Mouse (Mus musculus): ENCODE measurements around the gene Pex7. TPM values are rescaled to one million over a fixed set of nuclear protein-coding genes. Genes with fewer than 3 reads are reported as not detected.

The Pex7 gene
- polyA plus RNA-seq, 1 experiment = 36.7 TPM

GRCm38 (mm10) chr10:19804763-19805162 is 102.7 kb downstream of the Pex7 start:
- H3K9ac ChIP-seq (ENCODE audit: low read depth, poor library complexity, severe bottlenecking) = no peak overlapping the region
- no peak for TF ChIP-seq EP300 (IDR thresholded peaks at IDR 0.05; ENCODE audit: insufficient read depth, low read depth, low read length)
- no peak for TF ChIP-seq CTCF (IDR thresholded peaks at IDR 0.05; ENCODE audit: low read depth, low read length)
- TF ChIP-seq POLR2A (IDR thresholded peaks at IDR 0.05; ENCODE audit: insufficient read depth, low read length) = no peak
- H3K9me3 ChIP-seq (replicated peaks; ENCODE audit: control insufficient read depth, insufficient read depth, low read length, poor library complexity, severe bottlenecking) = no peaks in the 10 kb centered on the region
- H3K36me3 ChIP-seq (ENCODE audit: control insufficient read depth, insufficient read depth, low read length, poor library complexity, severe bottlenecking) = no peaks in the 10 kb centered on the region
- no peak overlapping the region for H3K27ac ChIP-seq (ENCODE audit: insufficient read depth, low read length)
- no peaks in the 10 kb centered on the region for H3K4me1 ChIP-seq (ENCODE audit: control insufficient read depth, insufficient read depth, low read length)
- no peak overlapping the region for H3K4me3 ChIP-seq (ENCODE audit: low read depth, low read length)
- no peaks in the 10 kb centered on the region for H3K27me3 ChIP-seq (ENCODE audit: control insufficient read depth, insufficient read depth, low read length, poor library complexity, severe bottlenecking)

Other genes starting within 250 kb of the Pex7 start
- not detected in 2 replicates for gene Il20ra, start 195.1 kb downstream of the Pex7 start, polyA plus RNA-seq (2011; ENCODE audit: insufficient read depth, insufficient read length, low read depth, missing spikeins)
- not detected in 2 replicates for gene Slc35d3, start 56.2 kb downstream of the Pex7 start, polyA plus RNA-seq (2011; ENCODE audit: insufficient read depth, insufficient read length, low read depth, missing spikeins)
- 9.7 and 10.7 TPM in 2 replicates for gene Map3k5, start 26.8 kb upstream of the Pex7 start, polyA plus RNA-seq (2011; ENCODE audit: insufficient read depth, insufficient read length, low read depth, missing spikeins)
- gene Map7, start 240.8 kb upstream of the Pex7 start, polyA plus RNA-seq (2011; ENCODE audit: insufficient read depth, insufficient read length, low read depth, missing spikeins) = 108 and 126 TPM in 2 replicates

Measured in ES-Bruce4 (cell line).